Mouse (Mus musculus) cortical plate, adult 2 months (tissue): ENCODE measurements around the gene Tlr2.

Source experiments
- CTCF ChIP-seq: fragments of 200-500 bp; IDR thresholded peaks from 2 replicates; pipeline ENCODE4 v1.5.1; 2011; ENCODE audit warnings: mild to moderate bottlenecking, control low read depth, low read length; ENCODE audit not compliant: insufficient read depth; ENCODE audit errors: extremely low read depth
- POLR2A ChIP-seq: fragments of 200-500 bp; IDR thresholded peaks from 2 replicates; pipeline ENCODE4 v1.6.1; 2011; ENCODE audit warnings: mild to moderate bottlenecking, low read length, control low read depth; ENCODE audit not compliant: insufficient read depth; ENCODE audit errors: extremely low read depth

GRCm38 (mm10) chr3:83865216-83865615 is 23.6 kb upstream of the Tlr2 start:
- TF ChIP-seq CTCF = no peak
- no peak for TF ChIP-seq POLR2A
